Mouse (Mus musculus) heart, embryonic 12.5 days (tissue): Measurements from ENCODE around the gene Gm20604. TPM values are rescaled to one million over a fixed set of nuclear protein-coding genes. Genes with fewer than 3 reads are reported as not detected.

Experiments
- ATAC-seq: fragments of 200-750 bp; cut with Nextera tagmentation; 2 replicates; pipeline ENCODE4 v1.8.0; 2017; ENCODE audit warnings: moderate TSS enrichment, moderate library complexity; ENCODE audit not compliant: insufficient number of reproducible peaks, low FRiP score
- H3K27ac ChIP-seq: fragments of 300-500 bp; sonication (generic); 2 replicates; pipeline ENCODE4 v1.5.1; 2016; ENCODE audit warnings: mild to moderate bottlenecking, moderate library complexity; ENCODE audit not compliant: poor library complexity, severe bottlenecking
- H3K27me3 ChIP-seq: fragments of 300-500 bp; sonication (generic); replicated peaks from 2 replicates; pipeline ENCODE4 v1.6.1; 2016; ENCODE audit warnings: mild to moderate bottlenecking, moderate library complexity
- H3K36me3 ChIP-seq: fragments of 300-500 bp; sonication (generic); 2 replicates; pipeline ENCODE4 v1.6.1; 2016; ENCODE audit warnings: mild to moderate bottlenecking, moderate library complexity
- H3K4me1 ChIP-seq: fragments of 300-500 bp; sonication (generic); replicated peaks from 2 replicates; pipeline ENCODE4 v1.6.1; 2016; ENCODE audit warnings: mild to moderate bottlenecking
- H3K4me2 ChIP-seq: fragments of 300-500 bp; sonication (generic); 2 replicates; pipeline ENCODE4 v1.6.1; 2016; ENCODE audit warnings: mild to moderate bottlenecking, moderate library complexity
- H3K4me3 ChIP-seq: fragments of 300-500 bp; sonication (generic); 2 replicates; pipeline ENCODE4 v1.5.1; 2016; ENCODE audit warnings: mild to moderate bottlenecking
- H3K9ac ChIP-seq: fragments of 300-500 bp; sonication (generic); 2 replicates; pipeline ENCODE4 v1.6.1; 2016; ENCODE audit warnings: mild to moderate bottlenecking, moderate library complexity
- H3K9me3 ChIP-seq: fragments of 300-500 bp; sonication (generic); replicated peaks from 2 replicates; pipeline ENCODE4 v1.6.1; 2016; ENCODE audit warnings: mild to moderate bottlenecking, moderate library complexity
- WGBS: fragments of 180-500 bp; shearing (Covaris S2); methylation state at CpG from one replicate; pipeline ENCODE4 v1.1.7; 2016; 5-methylcytosine and 5-hydroxymethylcytosine counted together
- polyA plus RNA-seq: library from polyadenylated mRNA; unstranded; fragments of >200 nt; fragmentation: Nextera tagmentation; extraction: Ambion mirVana; gene quantifications from 2 replicates; pipeline ENCODE4 v1.2.1, GENCODE M21; 2016

The Gm20604 gene
- polyA plus RNA-seq, 1 experiment from 2014 or later: 19.5 TPM

DNA sequence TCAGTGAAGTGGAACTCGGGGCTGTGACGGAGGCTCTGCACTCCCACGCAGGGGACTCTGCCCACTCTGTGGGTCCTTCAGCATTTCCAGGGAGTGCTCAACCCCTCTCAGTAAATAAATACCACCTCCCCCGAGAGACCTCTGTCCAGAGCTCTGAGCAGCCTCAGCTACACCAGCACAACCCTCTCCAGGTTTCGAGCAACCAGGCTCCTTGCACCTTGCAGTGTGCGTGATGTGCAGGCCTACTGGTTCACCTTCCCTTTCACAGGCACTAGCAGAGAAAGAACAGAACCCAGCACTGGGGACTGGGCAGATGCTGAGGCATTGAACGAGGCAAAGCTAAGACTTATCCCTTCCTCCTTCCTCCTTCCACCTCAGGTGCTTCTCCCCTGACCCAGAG lies 61.1 kb downstream of the Gm20604 start:
- 80% methylated on average over 7 of the region's 7 CpGs for WGBS
- H3K36me3 ChIP-seq: no peaks in the 10 kb centered on the region
- H3K4me3 ChIP-seq: no peak overlapping the region
- H3K27ac ChIP-seq: no peak overlapping the region
- H3K4me2 ChIP-seq: no peak overlapping the region
- no peak overlapping the region for H3K9ac ChIP-seq
- ATAC-seq: no peak
- H3K27me3 ChIP-seq: no peaks in the 10 kb centered on the region
- no peaks in the 10 kb centered on the region for H3K9me3 ChIP-seq
- H3K4me1 ChIP-seq: peaks cover 20% of the 10 kb centered on the region

DNA sequence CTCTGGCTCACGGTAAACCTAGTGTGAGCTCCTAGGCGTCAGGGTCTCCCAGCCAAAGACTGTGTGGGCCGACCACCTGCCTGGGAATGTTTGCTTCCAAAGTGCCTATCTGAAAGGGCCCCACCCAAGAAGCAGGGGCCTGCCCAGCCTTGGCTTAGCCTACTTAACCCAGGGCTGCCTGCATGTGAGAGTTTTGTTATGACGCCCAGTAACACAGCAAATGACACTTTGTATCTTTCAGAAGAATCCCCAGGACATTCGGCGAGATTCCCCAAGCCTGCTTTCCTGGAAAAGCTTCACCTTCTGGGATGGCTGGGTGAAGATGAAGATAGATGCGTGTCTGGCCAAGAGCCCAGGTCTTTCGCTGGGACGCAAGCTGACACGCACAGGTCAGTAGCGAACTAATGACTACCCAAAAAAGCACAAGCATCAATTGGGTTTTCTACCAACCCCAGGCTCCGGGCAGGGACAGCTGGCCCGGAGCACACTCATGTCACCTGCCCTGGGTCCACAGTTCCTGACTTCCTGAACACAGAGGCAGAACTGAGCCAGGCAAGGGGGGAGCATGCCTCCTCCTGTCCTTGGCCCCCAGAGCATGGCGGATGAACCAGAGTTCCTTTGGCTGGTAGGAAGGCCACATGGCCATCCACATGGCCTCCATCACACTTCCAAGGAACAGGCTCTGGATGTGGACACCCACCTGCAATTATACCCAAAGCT lies 61.7 kb downstream of the Gm20604 start:
- no peaks in the 10 kb centered on the region for H3K36me3 ChIP-seq
- no peaks in the 10 kb centered on the region for H3K9me3 ChIP-seq
- ATAC-seq: no peak
- H3K4me3 ChIP-seq: no peak overlapping the region
- peaks cover 17% of the 10 kb centered on the region for H3K4me1 ChIP-seq
- H3K27me3 ChIP-seq: no peaks in the 10 kb centered on the region
- 81% methylated on average over 14 of the region's 14 CpGs for WGBS
- H3K27ac ChIP-seq: no peak overlapping the region
- H3K4me2 ChIP-seq: no peak overlapping the region
- H3K9ac ChIP-seq: no peak overlapping the region

DNA sequence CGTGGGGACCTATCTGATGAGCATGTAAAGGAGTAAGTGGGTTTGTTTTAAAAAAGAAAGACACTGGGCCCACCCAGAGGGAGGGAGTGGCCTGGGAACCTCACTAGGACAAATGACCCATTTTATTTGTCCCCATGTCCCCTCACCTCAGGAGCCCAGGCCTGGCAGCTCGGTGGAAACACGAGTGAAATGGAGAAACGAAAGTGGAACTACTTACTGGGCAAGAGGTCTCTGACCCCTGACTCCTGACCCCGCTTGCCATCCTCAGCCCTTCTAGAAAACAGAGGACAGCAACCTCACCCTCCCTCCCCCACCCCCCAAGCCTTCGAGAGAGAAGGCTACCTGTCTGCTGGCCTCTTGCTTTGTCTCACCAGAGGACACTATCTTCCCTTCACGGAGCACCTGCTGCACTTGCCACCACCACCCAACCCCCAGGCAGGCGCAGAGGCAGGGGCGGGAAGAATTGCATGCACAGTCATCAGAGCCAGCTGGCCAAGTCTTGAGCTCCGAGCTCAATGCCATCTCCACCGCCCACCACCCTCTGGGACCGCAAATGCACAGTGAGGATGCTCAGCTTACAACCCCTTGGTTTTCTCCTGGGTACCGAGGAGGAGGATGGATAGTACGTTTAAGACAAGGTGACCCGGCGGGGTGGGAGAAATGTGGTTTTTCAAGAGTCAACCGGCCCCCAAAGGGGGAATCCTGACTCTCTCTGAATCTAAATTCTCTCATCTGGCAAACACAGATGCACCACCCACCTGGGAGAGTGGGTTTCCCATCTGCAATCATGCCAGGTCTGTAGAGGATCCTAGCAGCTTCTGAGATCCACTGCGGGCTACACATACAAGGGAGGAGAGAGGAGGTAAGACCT lies 62.9 kb downstream of the Gm20604 start:
- no peak overlapping the region for H3K27ac ChIP-seq
- H3K36me3 ChIP-seq: no peaks in the 10 kb centered on the region
- no peak overlapping the region for H3K9ac ChIP-seq
- H3K27me3 ChIP-seq: no peaks in the 10 kb centered on the region
- no peaks in the 10 kb centered on the region for H3K9me3 ChIP-seq
- WGBS: 71% methylated on average over 18 of the region's 18 CpGs
- no peak overlapping the region for H3K4me2 ChIP-seq
- H3K4me1 ChIP-seq: peaks cover 17% of the 10 kb centered on the region
- ATAC-seq: no peak
- no peak overlapping the region for H3K4me3 ChIP-seq

DNA sequence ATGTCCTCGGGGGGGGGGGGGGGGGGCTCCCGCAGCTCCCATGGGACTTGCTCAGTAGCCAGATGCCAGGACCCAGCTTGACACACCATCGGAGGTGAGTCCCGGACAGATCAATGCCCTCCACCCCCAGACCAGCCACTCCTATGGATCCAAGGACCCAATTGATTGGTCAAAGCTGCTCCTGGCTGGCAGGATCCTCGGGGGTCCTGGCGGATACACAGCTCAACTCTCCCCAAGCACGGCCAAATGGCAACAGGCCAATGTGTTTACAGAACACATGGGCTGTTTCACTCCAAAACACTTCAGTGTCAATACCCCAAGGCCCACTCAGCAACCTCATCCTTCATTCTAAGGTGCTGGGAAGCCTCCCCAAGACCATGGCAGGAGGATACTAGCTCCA lies 66.7 kb downstream of the Gm20604 start:
- WGBS: 68% methylated on average over 7 of the region's 7 CpGs

More for the DNA sequence above, 66.7 kb downstream of the Gm20604 start:
- H3K9ac ChIP-seq: no peak overlapping the region
- H3K4me2 ChIP-seq: no peak overlapping the region
- H3K27me3 ChIP-seq: no peaks in the 10 kb centered on the region
- H3K27ac ChIP-seq: no peak overlapping the region
- H3K9me3 ChIP-seq: no peaks in the 10 kb centered on the region
- H3K4me1 ChIP-seq: peaks cover 14% of the 10 kb centered on the region; the same call in 1 of the 2 replicates
- H3K36me3 ChIP-seq: no peaks in the 10 kb centered on the region
- no peak for ATAC-seq
- no peak overlapping the region for H3K4me3 ChIP-seq

Other genes starting within 250 kb of the Gm20604 start
- 0.26 TPM in 1 of 2 replicates, not detected in the other for gene Chga, start 203.7 kb downstream of the Gm20604 start, polyA plus RNA-seq
- gene Itpk1, start 53.7 kb downstream of the Gm20604 start, polyA plus RNA-seq: 5.5 and 6.9 TPM in 2 replicates
- gene Moap1, start 15.0 kb downstream of the Gm20604 start, polyA plus RNA-seq: 17.4 and 18.6 TPM in 2 replicates
- gene Tmem251, start 14.9 kb downstream of the Gm20604 start, polyA plus RNA-seq: 7.1 and 8.2 TPM in 2 replicates
- gene Gm28051, start 907 bp downstream of the Gm20604 start, polyA plus RNA-seq: not detected in 2 replicates
- 24.4 and 25.2 TPM in 2 replicates for gene Gon7, start 869 bp downstream of the Gm20604 start, polyA plus RNA-seq
- gene Ubr7, start 705 bp downstream of the Gm20604 start, polyA plus RNA-seq: 34.7 and 35.1 TPM in 2 replicates
- gene Btbd7, start 119.8 kb upstream of the Gm20604 start, polyA plus RNA-seq: 18.4 and 23.2 TPM in 2 replicates
- not detected in 2 replicates for gene Cox8c, start 140.6 kb upstream of the Gm20604 start, polyA plus RNA-seq
- 0.09 and 0.18 TPM in 2 replicates for gene Unc79, start 190.2 kb upstream of the Gm20604 start, polyA plus RNA-seq